Mouse (Mus musculus) limb, embryonic 13.5 days (tissue): ENCODE data around the gene Il4ra. TPM values are rescaled to one million over a fixed set of nuclear protein-coding genes. Genes with fewer than 3 reads are reported as not detected.

Experiments
- ATAC-seq: fragments of 200-750 bp; cut with Nextera tagmentation; 2 replicates; pipeline ENCODE4 v1.8.0; 2017; ENCODE audit warnings: low read depth, moderate number of reproducible peaks, moderate TSS enrichment; ENCODE audit not compliant: low FRiP score
- H3K27ac ChIP-seq: fragments of 300-500 bp; sonication (generic); 2 replicates; pipeline ENCODE4 v1.5.1; 2015; ENCODE audit warnings: inconsistent platforms, mild to moderate bottlenecking, moderate library complexity
- H3K27me3 ChIP-seq: fragments of 300-500 bp; sonication (generic); 2 replicates; pipeline ENCODE4 v1.6.1; 2015; ENCODE audit warnings: mild to moderate bottlenecking, inconsistent platforms
- H3K36me3 ChIP-seq: fragments of 300-500 bp; sonication (generic); 2 replicates; pipeline ENCODE4 v1.6.1; 2015; ENCODE audit warnings: inconsistent platforms, mild to moderate bottlenecking, moderate library complexity
- H3K4me1 ChIP-seq: fragments of 300-500 bp; sonication (generic); 2 replicates; pipeline ENCODE4 v1.6.1; 2015; ENCODE audit warnings: inconsistent platforms
- H3K4me2 ChIP-seq: fragments of 300-500 bp; sonication (generic); replicated peaks from 2 replicates; pipeline ENCODE4 v1.6.1; 2015; ENCODE audit warnings: inconsistent platforms, mild to moderate bottlenecking, moderate library complexity
- H3K4me3 ChIP-seq: fragments of 300-500 bp; sonication (generic); 2 replicates; pipeline ENCODE4 v1.5.1; 2015; ENCODE audit warnings: moderate library complexity, mild to moderate bottlenecking, inconsistent platforms
- H3K9ac ChIP-seq: fragments of 300-500 bp; sonication (generic); 2 replicates; pipeline ENCODE4 v1.6.1; 2015; ENCODE audit warnings: mild to moderate bottlenecking, inconsistent platforms
- H3K9me3 ChIP-seq: fragments of 300-500 bp; sonication (generic); 2 replicates; pipeline ENCODE4 v1.6.1; 2016; ENCODE audit warnings: inconsistent platforms
- WGBS: fragments of 180-500 bp; shearing (Covaris S2); methylation state at CpG from one replicate; pipeline ENCODE4 v1.1.7; 2015; 5-methylcytosine and 5-hydroxymethylcytosine counted together
- polyA plus RNA-seq: library from polyadenylated mRNA; unstranded; fragments of >200 nt; fragmentation: Nextera tagmentation; extraction: Ambion mirVana; gene quantifications from 2 replicates; pipeline ENCODE4 v1.2.1, GENCODE M21; 2015

Gene Il4ra
- polyA plus RNA-seq: 6.0 and 6.8 TPM in 2 replicates

DNA sequence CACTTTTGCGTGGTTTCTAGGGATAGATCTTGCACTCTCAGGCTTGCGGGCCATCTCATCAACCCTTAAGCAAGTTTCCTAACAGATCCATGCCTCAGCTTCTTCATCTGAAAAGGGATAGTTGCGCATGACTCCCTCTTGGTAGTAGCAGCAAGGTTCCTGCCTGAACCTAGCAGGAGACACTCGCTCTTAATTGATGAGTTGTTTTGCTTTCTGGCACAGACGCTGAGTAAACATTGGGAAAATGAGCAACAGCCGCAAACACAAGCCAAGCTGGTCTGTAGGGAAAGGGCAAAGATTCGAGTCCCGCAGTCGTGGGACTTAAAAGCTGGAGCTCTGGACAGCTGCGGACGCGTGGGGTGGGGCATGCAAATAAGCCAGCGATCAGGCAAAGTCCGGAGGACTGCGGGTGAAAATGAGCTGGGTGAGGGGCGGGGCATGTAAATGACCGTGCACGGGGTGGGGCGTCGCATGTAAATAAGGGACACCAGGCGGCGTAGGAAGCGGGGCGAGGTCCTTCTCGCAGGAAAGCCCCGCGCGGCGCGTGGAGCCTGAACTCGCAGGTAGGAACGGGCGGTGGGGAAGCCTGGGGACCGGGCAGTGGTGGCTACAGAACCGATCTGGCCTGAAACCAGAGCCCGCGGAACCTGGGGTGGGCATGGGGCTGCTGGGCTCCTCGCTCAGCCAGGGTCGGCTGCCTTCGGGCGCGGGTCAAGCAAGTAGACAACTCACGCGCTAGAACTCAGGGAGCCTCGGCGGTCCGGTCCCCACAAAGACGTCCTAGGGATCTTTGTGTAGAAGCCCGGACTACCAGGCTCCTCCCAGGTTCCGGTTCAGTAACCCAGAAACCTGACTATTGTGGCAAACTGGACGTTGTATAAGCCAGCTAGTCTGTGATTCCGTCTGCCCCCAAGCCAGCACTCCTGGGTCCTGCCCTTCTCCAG is at the start of gene Il4ra:
Il4ra (plus strand) TSS at position 355 of the 944 bp plus-strand sequence.
- Histone ChIP-seq H3K9me3 (no peaks in the 10 kb centered on the region), H3K4me1 (peaks cover 16% of the 10 kb centered on the region), H3K4me2 (peak within 1 kb of the TSS; percentile 93), H3K36me3 (no peaks in the 10 kb centered on the region), H3K27me3 (peaks cover 23% of the 10 kb centered on the region), H3K4me3 (peak within 1 kb of the TSS; percentile 63), H3K9ac (peak within 1 kb of the TSS; percentile 72), H3K27ac (no peak within 1 kb of the TSS)
- ATAC-seq: peak; percentile 95
- 2% methylated on average over 51 of the region's 52 CpGs for WGBS

DNA sequence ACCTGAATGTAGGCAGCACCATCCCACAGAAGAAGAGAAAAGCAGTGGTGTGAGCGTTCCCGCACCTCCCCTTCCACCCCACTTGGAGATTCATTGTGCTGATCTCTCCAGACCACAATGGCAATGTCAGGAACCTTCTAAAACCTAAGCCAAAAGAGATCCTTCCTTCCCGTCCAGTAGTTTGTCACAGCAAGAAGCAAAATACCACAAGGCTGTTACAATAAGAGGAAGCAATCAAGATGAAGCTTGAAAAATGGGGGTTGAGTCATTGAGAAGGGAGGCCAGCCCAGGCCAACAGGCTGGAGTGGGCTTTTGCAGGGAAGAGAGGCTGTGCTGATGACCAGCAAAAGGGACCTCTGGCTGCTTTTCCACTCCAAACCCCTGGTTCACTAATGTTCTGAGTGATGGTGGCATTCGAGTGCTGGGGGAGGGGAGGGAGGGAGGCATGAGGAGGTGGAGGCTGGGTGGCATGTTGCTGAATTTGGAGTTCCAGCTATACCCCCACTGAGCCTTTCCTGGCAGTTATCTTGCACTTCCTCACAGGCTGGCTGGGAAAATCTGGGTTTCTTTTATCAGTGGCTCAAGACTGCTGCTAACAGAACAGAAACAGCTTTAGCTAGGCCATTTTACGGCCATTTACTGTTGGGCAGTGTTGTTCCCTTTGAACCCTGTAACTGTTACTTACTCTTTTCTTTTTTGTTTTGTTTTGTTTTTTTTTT is 48.4 kb upstream of the Il4ra start:
- 84% methylated on average over 5 of the region's 5 CpGs for WGBS
- Histone ChIP-seq H3K9me3 (no peaks in the 10 kb centered on the region), H3K9ac (no peak overlapping the region), H3K4me1 (no peaks in the 10 kb centered on the region), H3K4me3 (no peak overlapping the region), H3K4me2 (no peak overlapping the region), H3K27me3 (no peaks in the 10 kb centered on the region), H3K36me3 (no peaks in the 10 kb centered on the region), H3K27ac (no peak overlapping the region)
- no peak for ATAC-seq

DNA sequence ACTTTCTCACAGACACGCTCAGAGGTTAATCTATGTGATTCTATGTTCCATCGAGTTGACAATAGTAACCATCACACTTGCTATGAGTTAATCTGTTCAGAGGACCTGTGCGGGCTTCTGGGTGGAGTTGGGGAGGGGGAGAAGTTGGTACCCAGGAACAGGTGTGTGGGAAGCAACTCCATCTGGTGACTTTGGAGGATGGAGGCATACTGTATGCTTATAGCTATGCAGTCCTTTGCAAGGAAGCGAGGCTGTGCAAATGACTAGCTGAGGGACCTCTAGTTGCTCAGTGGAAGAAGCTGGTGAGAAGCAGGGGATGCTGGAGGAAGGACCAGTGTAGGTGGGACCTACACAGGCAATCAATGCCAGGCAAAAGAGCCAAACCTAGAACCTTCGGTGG is 47.3 kb upstream of the Il4ra start:
- H3K27ac ChIP-seq: no peak overlapping the region
- H3K9ac ChIP-seq: no peak overlapping the region
- H3K4me3 ChIP-seq: no peak overlapping the region
- no peaks in the 10 kb centered on the region for H3K27me3 ChIP-seq
- H3K4me2 ChIP-seq: no peak overlapping the region
- WGBS: 84% methylated on average over 5 of the region's 5 CpGs
- ATAC-seq: no peak
- no peaks in the 10 kb centered on the region for H3K9me3 ChIP-seq
- H3K4me1 ChIP-seq: no peaks in the 10 kb centered on the region
- no peaks in the 10 kb centered on the region for H3K36me3 ChIP-seq

DNA sequence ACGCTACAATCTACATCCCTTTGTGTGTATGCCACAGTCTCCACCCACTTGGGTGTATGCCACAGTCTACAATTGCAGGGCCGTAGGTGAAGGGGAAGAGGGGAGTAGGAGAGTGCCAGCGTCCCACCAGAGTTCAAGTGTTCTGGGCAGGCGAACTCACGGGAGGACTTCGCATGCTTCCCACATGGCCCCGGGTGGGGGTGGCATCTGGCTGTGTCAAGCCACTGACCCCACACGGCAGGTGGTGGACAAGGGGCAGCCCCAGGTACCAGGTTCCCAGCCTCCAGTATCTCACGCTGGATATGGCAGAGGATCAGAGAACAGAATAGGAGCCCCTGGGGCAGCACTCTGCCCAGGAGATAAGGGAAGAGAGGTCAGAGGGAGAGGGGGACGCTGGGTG is 46.4 kb upstream of the Il4ra start:
- Histone ChIP-seq H3K4me1 (no peaks in the 10 kb centered on the region), H3K4me2 (no peak overlapping the region), H3K27ac (no peak overlapping the region), H3K4me3 (no peak overlapping the region), H3K9me3 (no peaks in the 10 kb centered on the region), H3K36me3 (no peaks in the 10 kb centered on the region), H3K27me3 (no peaks in the 10 kb centered on the region), H3K9ac (no peak overlapping the region)
- 83% methylated on average over 10 of the region's 10 CpGs for WGBS
- ATAC-seq: no peak

DNA sequence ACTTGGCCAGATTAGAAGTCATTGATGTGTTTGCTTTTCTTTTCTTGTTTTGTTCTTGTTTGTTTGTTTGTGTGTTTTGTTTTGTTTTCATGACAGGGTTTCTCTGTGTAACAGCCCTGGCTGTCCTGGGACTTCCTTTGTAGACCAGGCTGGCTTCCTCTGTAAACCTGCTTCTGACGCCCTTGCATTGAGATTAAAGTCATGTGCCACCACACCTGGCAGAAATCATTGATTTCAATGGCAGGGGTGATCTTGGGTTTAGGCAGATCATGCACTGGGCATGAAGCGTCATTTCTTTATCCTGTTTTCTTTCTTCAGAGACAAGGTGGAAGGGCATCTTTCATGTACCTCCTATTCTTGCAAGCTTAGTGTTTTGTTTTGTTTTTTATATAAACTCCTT is 44.6 kb upstream of the Il4ra start:
- 90% methylated on average over 2 of the region's 2 CpGs for WGBS
- H3K36me3 ChIP-seq: no peaks in the 10 kb centered on the region
- H3K4me1 ChIP-seq: no peaks in the 10 kb centered on the region
- H3K4me3 ChIP-seq: no peak overlapping the region
- H3K9me3 ChIP-seq: no peaks in the 10 kb centered on the region
- H3K27me3 ChIP-seq: no peaks in the 10 kb centered on the region
- no peak for ATAC-seq
- no peak overlapping the region for H3K4me2 ChIP-seq
- no peak overlapping the region for H3K9ac ChIP-seq
- H3K27ac ChIP-seq: no peak overlapping the region

DNA sequence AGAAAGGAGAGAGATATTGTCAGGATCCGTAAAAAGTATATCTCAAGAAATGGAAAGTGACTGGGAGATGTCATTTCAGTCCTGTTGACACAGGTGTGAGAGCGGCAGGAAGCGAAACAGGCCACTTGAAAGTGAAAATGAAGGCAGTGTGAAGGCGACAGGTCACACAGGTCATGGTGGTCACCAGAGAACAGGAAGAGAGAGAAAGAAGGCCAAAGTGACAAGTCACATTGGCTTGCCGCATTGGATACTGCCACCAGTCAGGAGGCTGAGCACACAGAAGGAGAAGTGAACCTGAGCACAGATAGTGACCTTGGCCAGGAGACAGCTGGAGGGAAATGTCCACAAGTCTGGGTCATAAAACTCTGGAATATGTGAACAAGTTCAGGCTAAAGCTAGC is 40.5 kb upstream of the Il4ra start:
- H3K9ac ChIP-seq: no peak overlapping the region
- H3K4me1 ChIP-seq: peaks cover 10% of the 10 kb centered on the region; the same call in 1 of the 2 replicates
- no peak overlapping the region for H3K4me3 ChIP-seq
- H3K36me3 ChIP-seq: no peaks in the 10 kb centered on the region
- no peak for ATAC-seq
- 83% methylated on average over 5 of the region's 5 CpGs for WGBS
- no peaks in the 10 kb centered on the region for H3K9me3 ChIP-seq
- H3K27me3 ChIP-seq: no peaks in the 10 kb centered on the region
- H3K27ac ChIP-seq: no peak overlapping the region
- no peak overlapping the region for H3K4me2 ChIP-seq

DNA sequence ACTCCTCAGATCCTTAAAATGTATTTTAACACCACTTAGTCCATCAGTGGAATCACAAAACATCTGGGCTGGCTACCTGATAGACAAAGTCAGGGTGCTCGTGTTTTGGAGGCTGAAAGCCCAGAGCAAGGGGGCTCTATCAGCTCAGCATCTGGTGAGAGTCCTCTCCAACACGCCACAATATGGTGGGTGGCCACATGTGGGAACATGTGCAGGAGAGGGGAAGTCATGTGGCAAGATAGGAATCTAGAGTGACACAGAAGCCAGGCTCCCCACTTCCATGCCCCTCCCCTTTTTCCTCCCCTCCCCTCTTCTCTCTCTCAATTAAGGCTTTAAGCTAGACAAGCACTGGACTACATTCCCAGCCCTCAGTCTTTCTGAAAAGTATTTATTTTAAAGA is 40.1 kb upstream of the Il4ra start:
- Histone ChIP-seq H3K9me3 (no peaks in the 10 kb centered on the region), H3K36me3 (no peaks in the 10 kb centered on the region), H3K27me3 (no peaks in the 10 kb centered on the region), H3K4me3 (no peak overlapping the region), H3K4me2 (no peak overlapping the region), H3K9ac (no peak overlapping the region), H3K4me1 (peaks cover 10% of the 10 kb centered on the region; the same call in 1 of the 2 replicates), H3K27ac (no peak overlapping the region)
- 59% methylated on average over 2 of the region's 2 CpGs for WGBS
- no peak for ATAC-seq

DNA sequence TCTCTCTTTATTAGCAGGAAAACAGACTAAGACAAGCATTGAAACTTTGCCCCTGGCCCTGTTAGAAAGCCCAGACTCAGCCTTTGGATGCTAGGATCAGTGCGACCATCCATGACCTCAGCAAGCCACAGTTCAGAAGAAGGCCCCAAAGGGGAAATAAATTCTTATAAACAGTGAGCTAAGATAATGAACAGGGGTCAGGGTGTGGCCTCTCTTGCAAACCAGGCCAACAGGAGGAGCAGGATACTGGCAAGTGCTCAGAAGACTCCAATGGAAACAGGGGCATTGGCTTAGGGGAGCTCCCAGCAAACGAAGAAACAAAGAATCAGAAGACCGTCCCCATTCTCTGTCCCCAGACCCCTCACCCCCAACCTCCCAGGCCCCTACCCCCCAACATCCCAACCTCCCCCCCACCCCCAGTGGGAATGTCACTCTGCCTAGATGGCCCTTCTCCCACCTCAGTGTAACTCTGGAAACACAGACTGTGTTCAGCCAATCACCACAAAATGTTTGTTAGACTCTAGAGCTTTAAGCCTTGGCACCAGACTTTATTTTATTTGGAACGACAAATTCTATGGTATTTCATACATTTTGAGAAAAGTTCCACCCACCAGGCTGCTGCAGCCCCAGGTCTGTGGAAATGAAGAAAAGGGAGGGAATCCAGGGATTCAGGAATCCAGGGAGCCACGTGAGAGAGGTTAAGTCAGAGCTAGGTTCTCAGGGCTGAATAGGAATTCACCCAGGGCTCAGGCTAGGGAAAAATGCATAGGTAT is 36.7 kb upstream of the Il4ra start:
- WGBS: 67% methylated on average over 5 of the region's 5 CpGs
- ATAC-seq: peak; percentile 60; the same call in 1 of the 2 replicates
- H3K4me1 ChIP-seq: peaks cover 10% of the 10 kb centered on the region; the same call in 1 of the 2 replicates
- H3K27me3 ChIP-seq: no peaks in the 10 kb centered on the region
- H3K27ac ChIP-seq: peak overlapping the region; percentile 69; the same call in 1 of the 2 replicates
- H3K9me3 ChIP-seq: no peaks in the 10 kb centered on the region
- no peak overlapping the region for H3K4me3 ChIP-seq
- no peaks in the 10 kb centered on the region for H3K36me3 ChIP-seq
- H3K9ac ChIP-seq: no peak overlapping the region
- H3K4me2 ChIP-seq: no peak overlapping the region

DNA sequence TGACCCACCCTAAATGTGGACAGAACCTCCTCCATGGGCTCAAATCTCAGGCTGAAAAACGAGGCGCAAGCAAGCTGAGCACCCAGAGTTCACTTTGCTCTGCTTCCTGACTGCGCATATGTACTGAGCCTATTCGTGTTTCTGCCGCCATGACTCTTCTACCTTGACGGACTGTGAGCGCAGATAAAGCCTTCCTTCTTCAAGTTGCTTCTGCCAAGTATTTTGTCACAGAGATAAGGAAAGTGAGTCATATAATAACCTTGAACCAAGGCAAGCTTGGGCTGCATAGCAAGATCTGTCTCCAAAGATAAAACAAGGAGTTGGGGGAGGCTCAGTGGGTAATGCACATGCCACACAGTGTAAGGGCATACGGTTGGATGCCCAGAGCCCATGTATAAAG is 35.2 kb upstream of the Il4ra start:
- H3K4me3 ChIP-seq: no peak overlapping the region
- no peaks in the 10 kb centered on the region for H3K9me3 ChIP-seq
- H3K4me1 ChIP-seq: peaks cover 10% of the 10 kb centered on the region; the same call in 1 of the 2 replicates
- no peaks in the 10 kb centered on the region for H3K27me3 ChIP-seq
- 92% methylated on average over 8 of the region's 8 CpGs for WGBS
- H3K36me3 ChIP-seq: no peaks in the 10 kb centered on the region
- no peak overlapping the region for H3K9ac ChIP-seq
- no peak overlapping the region for H3K4me2 ChIP-seq
- H3K27ac ChIP-seq: no peak overlapping the region
- ATAC-seq: no peak

DNA sequence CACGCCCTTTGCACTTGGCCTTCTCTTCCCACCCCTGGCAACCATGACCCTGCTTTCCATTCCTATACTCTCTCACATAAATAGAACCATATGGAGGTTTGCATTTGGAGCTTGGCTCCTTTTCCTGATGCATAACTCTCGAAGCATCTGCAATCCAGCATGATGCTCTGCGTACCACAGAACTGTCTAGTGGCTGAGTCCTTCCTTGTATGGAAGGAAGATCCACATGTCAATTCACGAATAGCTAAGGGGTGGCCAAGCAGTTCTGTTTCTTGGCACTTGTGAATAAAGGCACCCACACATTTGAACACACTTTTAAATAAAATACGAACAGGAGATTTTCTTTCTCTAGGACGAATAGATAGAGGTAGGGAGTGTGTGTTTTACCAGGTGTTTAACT is 34.5 kb upstream of the Il4ra start:
- 70% methylated on average over 6 of the region's 6 CpGs for WGBS
- no peaks in the 10 kb centered on the region for H3K36me3 ChIP-seq
- ATAC-seq: no peak

DNA sequence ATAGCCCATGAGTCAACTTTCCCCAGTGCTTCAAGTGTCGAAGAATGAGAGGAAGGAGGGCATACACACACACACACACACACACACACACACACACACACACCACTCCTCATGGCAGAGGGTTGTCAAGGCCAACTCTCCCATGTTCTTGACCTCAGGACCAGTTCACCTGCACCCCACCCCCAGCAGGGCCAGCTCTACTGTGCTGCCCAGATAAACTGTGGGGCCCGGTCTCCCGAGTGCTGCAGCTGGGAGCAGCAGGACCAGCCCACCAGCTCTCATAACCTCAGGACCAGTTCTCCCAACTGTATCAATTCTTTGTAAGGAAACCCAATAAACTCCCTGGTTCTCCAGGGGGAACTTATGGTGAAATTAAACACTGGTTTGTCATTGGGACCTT is 32.2 kb upstream of the Il4ra start:
- Histone ChIP-seq H3K9ac (no peak overlapping the region), H3K27me3 (no peaks in the 10 kb centered on the region), H3K4me1 (peaks cover 10% of the 10 kb centered on the region; the same call in 1 of the 2 replicates), H3K36me3 (no peaks in the 10 kb centered on the region), H3K4me3 (no peak overlapping the region), H3K9me3 (no peaks in the 10 kb centered on the region), H3K4me2 (no peak overlapping the region), H3K27ac (no peak overlapping the region)
- 79% methylated on average over 3 of the region's 3 CpGs for WGBS
- no peak for ATAC-seq

More for the DNA sequence above, 34.5 kb upstream of the Il4ra start:
- H3K27me3 ChIP-seq: no peaks in the 10 kb centered on the region
- H3K4me3 ChIP-seq: no peak overlapping the region
- H3K9me3 ChIP-seq: no peaks in the 10 kb centered on the region
- no peak overlapping the region for H3K27ac ChIP-seq
- no peak overlapping the region for H3K9ac ChIP-seq
- H3K4me1 ChIP-seq: peaks cover 10% of the 10 kb centered on the region; the same call in 1 of the 2 replicates
- no peak overlapping the region for H3K4me2 ChIP-seq

DNA sequence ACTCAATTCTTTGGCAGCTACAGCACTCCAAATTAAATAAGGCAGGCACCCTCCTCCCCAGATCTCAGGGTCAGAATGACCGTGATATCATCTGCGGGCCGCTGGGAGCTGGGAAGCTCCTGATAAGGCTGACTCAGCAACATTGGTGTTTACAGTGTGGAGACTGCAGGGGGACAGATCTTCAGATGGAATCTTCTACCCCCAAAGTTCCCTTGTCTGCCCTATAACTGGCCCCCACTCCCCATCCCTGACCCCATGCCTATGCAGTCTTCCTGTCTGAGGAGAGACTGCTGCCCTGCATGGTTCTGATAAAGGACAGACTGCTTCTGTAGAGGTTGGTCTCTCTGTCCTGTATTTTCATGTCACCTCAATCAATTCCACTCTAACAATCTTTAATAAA is 28.9 kb upstream of the Il4ra start:
- H3K27me3 ChIP-seq: no peaks in the 10 kb centered on the region
- no peaks in the 10 kb centered on the region for H3K9me3 ChIP-seq
- no peak overlapping the region for H3K4me2 ChIP-seq
- ATAC-seq: no peak
- H3K4me1 ChIP-seq: no peaks in the 10 kb centered on the region
- H3K4me3 ChIP-seq: no peak overlapping the region
- H3K9ac ChIP-seq: no peak overlapping the region
- no peaks in the 10 kb centered on the region for H3K36me3 ChIP-seq
- WGBS: 73% methylated on average over 3 of the region's 3 CpGs
- H3K27ac ChIP-seq: no peak overlapping the region
